ENCODE assay signal across 1 mouse cellular context in the genomic region with DNA sequence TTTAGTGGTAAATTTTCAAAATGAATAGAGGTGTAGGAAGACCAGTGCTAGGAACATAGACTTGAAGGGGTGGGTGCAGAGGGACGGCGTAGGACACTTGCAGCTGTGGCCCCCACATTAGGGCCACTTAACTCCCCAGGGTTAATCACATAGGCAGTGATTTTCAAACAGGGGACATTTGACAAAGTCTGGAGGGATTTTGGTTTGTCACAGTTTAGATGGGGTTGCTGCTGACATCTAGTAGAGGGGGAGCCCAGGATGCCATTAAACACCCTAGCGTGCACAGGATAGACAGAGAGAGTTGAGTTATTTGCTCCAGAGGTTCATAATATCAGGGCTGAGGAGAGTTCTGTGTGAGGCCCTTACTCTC.
TF ChIP-seq lines count a peak whose summit lies in the region.

No protein-coding gene starts in this region.

TF ChIP-seq in CH12.LX, 34 proteins besides CTCF, POLR2A, EP300 and RAD21 (continued from another document):
- TF ChIP-seq ZMIZ1 (IDR thresholded peaks at IDR 0.05; ENCODE audit: low read depth, low read length) (no peak), NRF1 (IDR thresholded peaks at IDR 0.05; ENCODE audit: low read depth, low read length) (no peak), MAZ (IDR thresholded peaks at IDR 0.05; ENCODE audit: low read depth, low read length) (0 out of 2 replicates have a peak, but pooled peaks have one; percentile 61), CHD1 (IDR thresholded peaks at IDR 0.05; ENCODE audit: low read depth, low read length) (no peak; the same call in 1 of the 2 replicates), ZNF384 (IDR thresholded peaks at IDR 0.05; ENCODE audit: low read depth, low read length) (no peak), ELF1 (IDR thresholded peaks at IDR 0.05; ENCODE audit: low read depth, low read length) (no peak; the same call in 1 of the 2 replicates), SIN3A (IDR thresholded peaks at IDR 0.05; ENCODE audit: low read length) (no peak; the same call in 1 of the 2 replicates), TCF12 (IDR thresholded peaks at IDR 0.05; ENCODE audit: low read depth, low read length) (peak; percentile 36; the same call in 1 of the 2 replicates), ZKSCAN1 (IDR thresholded peaks at IDR 0.05; ENCODE audit: borderline replicate concordance, low read depth, low read length) (no peak), GABPA (IDR thresholded peaks at IDR 0.05; ENCODE audit: insufficient replicate concordance, low read depth, low read length) (no peak), RCOR1 (conservative IDR thresholded peaks at IDR 0.05; ENCODE audit: low read depth, low read length) (no peak), UBTF (IDR thresholded peaks at IDR 0.05; ENCODE audit: low read depth, low read length) (no peak), IRF4 (IDR thresholded peaks at IDR 0.05; ENCODE audit: low read depth, low read length) (peak; percentile 18; the same call in 1 of the 2 replicates)
